Mouse (Mus musculus): ENCODE results near the gene Kcnip4. TPM values are rescaled to one million over a fixed set of nuclear protein-coding genes. Genes with fewer than 3 reads are reported as not detected.

The Kcnip4 gene
- polyA plus RNA-seq, 1 experiment from 2014 or later, result 4.1 TPM

- 0 out of 2 replicates have a peak, but pooled peaks have one; percentile 59 for ATAC-seq (ENCODE audit: low FRiP score, low read depth)
- 19% methylated on average over 4 of the region's 4 CpGs for WGBS
Observed at GRCm38 (mm10) chr5:48997359-48997758, 527.3 kb downstream of the Kcnip4 start.

GRCm38 (mm10) chr5:48989145-48989659, 535.5 kb downstream of the Kcnip4 start:
- WGBS, result 90% methylated on average over 1 of the region's 1 CpGs
- Histone ChIP-seq H3K9ac (no peak overlapping the region), H3K4me3 (no peak overlapping the region), H3K4me1 (no peaks in the 10 kb centered on the region), H3K27me3 (no peaks in the 10 kb centered on the region), H3K9me3 (no peaks in the 10 kb centered on the region), H3K36me3 (no peaks in the 10 kb centered on the region), H3K27ac (no peak overlapping the region), H3K4me2 (replicated peaks) (no peak overlapping the region)
- ATAC-seq (ENCODE audit: low FRiP score, low read depth), result no peak

More at GRCm38 (mm10) chr5:48997359-48997758, 527.3 kb downstream of the Kcnip4 start:
- H3K9ac ChIP-seq, result no peak overlapping the region
- no peaks in the 10 kb centered on the region for H3K9me3 ChIP-seq
- H3K4me1 ChIP-seq, result no peaks in the 10 kb centered on the region
- no peak overlapping the region for H3K27ac ChIP-seq
- H3K4me2 ChIP-seq (replicated peaks), result no peak overlapping the region
- H3K27me3 ChIP-seq, result no peaks in the 10 kb centered on the region
- no peaks in the 10 kb centered on the region for H3K36me3 ChIP-seq
- H3K4me3 ChIP-seq, result no peak overlapping the region

- H3K9ac ChIP-seq, result no peak overlapping the region
- H3K4me3 ChIP-seq, result no peak overlapping the region
- WGBS, result 88% methylated on average over 2 of the region's 2 CpGs
- H3K9me3 ChIP-seq, result no peaks in the 10 kb centered on the region
- no peaks in the 10 kb centered on the region for H3K4me1 ChIP-seq
- H3K27me3 ChIP-seq, result no peaks in the 10 kb centered on the region
- ATAC-seq (ENCODE audit: low FRiP score, low read depth), result no peak
- H3K27ac ChIP-seq, result no peak overlapping the region
- H3K36me3 ChIP-seq, result no peaks in the 10 kb centered on the region
- H3K4me2 ChIP-seq (replicated peaks), result no peak overlapping the region
Observed at GRCm38 (mm10) chr5:48942378-48943088, 582.2 kb downstream of the Kcnip4 start.

GRCm38 (mm10) chr5:48931881-48932280, 592.8 kb downstream of the Kcnip4 start:
- no peak for ATAC-seq (ENCODE audit: low FRiP score, low read depth)
- Histone ChIP-seq H3K9ac (no peak overlapping the region), H3K27me3 (no peaks in the 10 kb centered on the region), H3K9me3 (no peaks in the 10 kb centered on the region), H3K27ac (no peak overlapping the region), H3K4me3 (no peak overlapping the region), H3K36me3 (no peaks in the 10 kb centered on the region), H3K4me1 (no peaks in the 10 kb centered on the region), H3K4me2 (replicated peaks) (no peak overlapping the region)
- 92% methylated on average over 2 of the region's 2 CpGs for WGBS

- 79% methylated on average over 8 of the region's 8 CpGs for WGBS
Observed at GRCm38 (mm10) chr5:48890216-48890615, 634.5 kb downstream of the Kcnip4 start.

GRCm38 (mm10) chr5:48889395-48890194, 635.1 kb downstream of the Kcnip4 start:
- Histone ChIP-seq H3K9me3 (no peaks in the 10 kb centered on the region), H3K27me3 (no peaks in the 10 kb centered on the region), H3K27ac (no peak overlapping the region), H3K4me2 (replicated peaks) (peak overlapping the region; percentile 63), H3K4me1 (peaks cover 8% of the 10 kb centered on the region), H3K4me3 (peak overlapping the region; percentile 30), H3K9ac (peak overlapping the region; percentile 13; the same call in 1 of the 2 replicates), H3K36me3 (no peaks in the 10 kb centered on the region)
- ATAC-seq (ENCODE audit: low FRiP score, low read depth), result no peak
- 11% methylated on average over 18 of the region's 18 CpGs for WGBS

More at GRCm38 (mm10) chr5:48890216-48890615, 634.5 kb downstream of the Kcnip4 start:
- Histone ChIP-seq H3K4me1 (peaks cover 8% of the 10 kb centered on the region), H3K36me3 (no peaks in the 10 kb centered on the region), H3K9me3 (no peaks in the 10 kb centered on the region), H3K9ac (no peak overlapping the region), H3K4me3 (peak overlapping the region; percentile 30), H3K4me2 (replicated peaks) (peak overlapping the region; percentile 63), H3K27ac (no peak overlapping the region), H3K27me3 (no peaks in the 10 kb centered on the region)
- ATAC-seq (ENCODE audit: low FRiP score, low read depth), result no peak

GRCm38 (mm10) chr5:48878081-48878480, 646.6 kb downstream of the Kcnip4 start:
- Histone ChIP-seq H3K9me3 (no peaks in the 10 kb centered on the region), H3K27ac (no peak overlapping the region), H3K36me3 (no peaks in the 10 kb centered on the region), H3K4me1 (no peaks in the 10 kb centered on the region), H3K27me3 (no peaks in the 10 kb centered on the region), H3K9ac (no peak overlapping the region), H3K4me3 (no peak overlapping the region), H3K4me2 (replicated peaks) (no peak overlapping the region)
- 68% methylated on average over 2 of the region's 2 CpGs for WGBS
- ATAC-seq (ENCODE audit: low FRiP score, low read depth), result no peak

GRCm38 (mm10) chr5:48864268-48864967, 660.3 kb downstream of the Kcnip4 start:
- Histone ChIP-seq H3K9me3 (no peaks in the 10 kb centered on the region), H3K4me2 (replicated peaks) (no peak overlapping the region), H3K36me3 (no peaks in the 10 kb centered on the region), H3K27ac (no peak overlapping the region), H3K4me1 (no peaks in the 10 kb centered on the region), H3K4me3 (no peak overlapping the region), H3K9ac (no peak overlapping the region), H3K27me3 (no peaks in the 10 kb centered on the region)
- 77% methylated on average over 3 of the region's 3 CpGs for WGBS
- no peak for ATAC-seq (ENCODE audit: low FRiP score, low read depth)

GRCm38 (mm10) chr5:48840971-48841370, 683.7 kb downstream of the Kcnip4 start:
- H3K9me3 ChIP-seq, result no peaks in the 10 kb centered on the region
- H3K27ac ChIP-seq, result no peak overlapping the region
- H3K4me2 ChIP-seq (replicated peaks), result no peak overlapping the region
- no peak overlapping the region for H3K9ac ChIP-seq
- ATAC-seq (ENCODE audit: low FRiP score, low read depth), result no peak
- no peaks in the 10 kb centered on the region for H3K36me3 ChIP-seq
- no peak overlapping the region for H3K4me3 ChIP-seq
- WGBS, result 45% methylated on average over 2 of the region's 2 CpGs
- no peaks in the 10 kb centered on the region for H3K27me3 ChIP-seq
- no peaks in the 10 kb centered on the region for H3K4me1 ChIP-seq

GRCm38 (mm10) chr5:48795526-48795925, 729.2 kb downstream of the Kcnip4 start:
- no peaks in the 10 kb centered on the region for H3K27me3 ChIP-seq
- H3K36me3 ChIP-seq, result no peaks in the 10 kb centered on the region
- H3K9me3 ChIP-seq, result no peaks in the 10 kb centered on the region
- no peaks in the 10 kb centered on the region for H3K4me1 ChIP-seq
- no peak overlapping the region for H3K27ac ChIP-seq
- no peak overlapping the region for H3K4me3 ChIP-seq
- no peak overlapping the region for H3K9ac ChIP-seq
- no peak for ATAC-seq (ENCODE audit: low FRiP score, low read depth)
- H3K4me2 ChIP-seq (replicated peaks), result no peak overlapping the region
- 79% methylated on average over 1 of the region's 1 CpGs for WGBS

- Histone ChIP-seq H3K4me1 (no peaks in the 10 kb centered on the region), H3K9me3 (no peaks in the 10 kb centered on the region), H3K4me2 (replicated peaks) (no peak overlapping the region), H3K27me3 (no peaks in the 10 kb centered on the region), H3K36me3 (no peaks in the 10 kb centered on the region), H3K27ac (no peak overlapping the region), H3K4me3 (no peak overlapping the region), H3K9ac (no peak overlapping the region)
- 29% methylated on average over 1 of the region's 1 CpGs for WGBS
- ATAC-seq (ENCODE audit: low FRiP score, low read depth), result no peak
Observed at GRCm38 (mm10) chr5:48779376-48779775, 745.3 kb downstream of the Kcnip4 start.

- Histone ChIP-seq H3K9me3 (no peaks in the 10 kb centered on the region), H3K4me2 (replicated peaks) (no peak overlapping the region), H3K4me3 (no peak overlapping the region), H3K9ac (no peak overlapping the region), H3K4me1 (no peaks in the 10 kb centered on the region), H3K36me3 (no peaks in the 10 kb centered on the region), H3K27ac (no peak overlapping the region), H3K27me3 (no peaks in the 10 kb centered on the region)
- ATAC-seq (ENCODE audit: low FRiP score, low read depth), result no peak
Observed at GRCm38 (mm10) chr5:48748613-48749012, 776.1 kb downstream of the Kcnip4 start.
